Mouse (Mus musculus) thymus, postnatal 10 days (tissue): Measurements from ENCODE around the gene Zfp36l1.

Experiments used
- DNase-seq, 2 experiments: peaks; one replicate each; pipeline ENCODE4 v3.0.0; 2021; ENCODE audit warnings: low spot score in 2 of 2

The Zfp36l1 gene

GRCm38 (mm10) chr12:80110546-80110870, 2.3 kb downstream of the Zfp36l1 start:
- no peak for DNase-seq

GRCm38 (mm10) chr12:80109753-80110545, 2.9 kb downstream of the Zfp36l1 start:
- peak in 1 of 2 experiments; percentile 21 for DNase-seq

GRCm38 (mm10) chr12:80108896-80109668, 3.7 kb downstream of the Zfp36l1 start:
- DNase-seq, result peak; percentile 73 to 92

- no peak for DNase-seq
Measured at GRCm38 (mm10) chr12:80106896-80107667, 5.7 kb downstream of the Zfp36l1 start.

- no peak for DNase-seq
Measured at GRCm38 (mm10) chr12:80106138-80106895, 6.5 kb downstream of the Zfp36l1 start.

GRCm38 (mm10) chr12:80103521-80103973, 9.3 kb downstream of the Zfp36l1 start:
- no peak for DNase-seq

DNA sequence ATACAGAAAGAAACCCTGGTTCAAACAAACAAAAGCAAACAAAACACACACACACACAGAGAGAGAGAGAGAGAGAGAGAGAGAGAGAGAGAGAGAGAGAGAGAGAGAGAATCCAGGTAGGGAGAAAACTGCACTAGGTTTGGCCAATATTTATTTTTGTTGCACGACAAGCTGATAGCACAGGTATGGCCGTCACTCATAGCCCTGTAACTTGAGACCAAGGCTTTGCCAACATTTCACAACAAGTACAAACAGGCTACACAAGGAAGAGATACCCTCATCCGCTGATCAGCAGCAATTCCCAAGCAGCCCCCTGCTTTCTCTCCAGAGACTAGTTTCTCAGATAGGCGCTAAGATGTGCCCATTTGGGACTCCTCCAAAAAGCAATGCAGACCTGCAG, 9.7 kb downstream of the Zfp36l1 start:
- no peak for DNase-seq

GRCm38 (mm10) chr12:80098825-80099224, 14.0 kb downstream of the Zfp36l1 start:
- DNase-seq, result no peak

DNA sequence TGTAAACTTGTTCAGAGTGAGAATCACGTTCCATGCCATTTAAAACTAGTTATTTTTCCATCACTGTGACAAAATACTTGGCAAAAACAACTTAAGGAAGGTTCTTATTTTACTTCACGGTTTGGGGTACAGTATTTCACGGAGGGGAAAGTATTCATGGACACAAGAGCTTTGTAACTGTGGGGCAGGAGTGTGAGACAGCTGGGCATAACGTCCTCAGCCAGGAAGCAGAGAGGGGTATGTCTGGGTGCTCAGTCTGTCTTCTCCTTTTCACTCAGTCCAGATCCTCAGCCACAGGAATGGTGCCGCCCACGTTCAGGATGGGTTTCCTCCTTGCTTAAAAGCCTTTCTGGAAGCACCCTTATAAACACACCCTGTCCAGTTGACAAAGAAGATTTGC, 16.1 kb downstream of the Zfp36l1 start:
- no peak for DNase-seq

- no peak for DNase-seq
Measured at GRCm38 (mm10) chr12:80092787-80093186, 20.0 kb downstream of the Zfp36l1 start.

DNA sequence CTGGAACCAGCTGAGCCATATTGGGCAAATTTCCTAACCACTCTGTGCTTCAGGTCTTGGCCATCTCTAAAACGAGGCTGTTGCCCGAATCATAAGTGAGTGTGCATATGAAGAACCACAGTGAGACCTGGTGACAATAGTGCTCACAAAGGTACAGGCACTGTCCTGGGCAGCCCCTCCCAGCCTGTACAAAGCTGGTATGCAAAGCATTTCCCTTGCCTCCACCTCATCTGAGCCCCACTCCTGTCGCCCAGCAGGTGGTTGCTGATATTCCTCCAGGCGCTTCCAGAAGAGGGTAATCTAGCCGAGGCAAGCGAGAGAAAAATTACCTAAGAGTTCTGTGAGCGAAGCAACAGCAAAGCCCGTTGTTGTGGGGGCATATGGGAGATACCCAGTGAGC, 21.7 kb downstream of the Zfp36l1 start:
- no peak for DNase-seq

DNA sequence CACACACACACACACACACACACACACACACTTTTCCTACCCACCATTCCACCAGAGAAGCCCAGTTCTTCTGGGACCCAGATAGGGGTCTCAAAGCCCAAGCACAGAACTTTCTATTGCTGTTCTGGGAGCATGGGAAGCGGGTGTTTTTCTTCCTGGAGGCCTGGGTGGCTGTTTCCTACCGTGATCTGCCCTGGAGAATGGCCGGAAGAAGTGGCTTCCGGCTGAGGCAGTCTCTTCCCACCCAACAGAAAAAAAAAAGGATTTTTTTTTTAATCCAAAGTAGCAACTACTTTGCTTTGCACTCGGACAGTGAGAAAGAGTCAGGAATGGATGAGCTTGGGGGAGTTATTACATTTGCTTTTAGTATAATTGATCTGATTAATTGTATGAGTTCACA, 22.3 kb downstream of the Zfp36l1 start:
- no peak for DNase-seq

DNA sequence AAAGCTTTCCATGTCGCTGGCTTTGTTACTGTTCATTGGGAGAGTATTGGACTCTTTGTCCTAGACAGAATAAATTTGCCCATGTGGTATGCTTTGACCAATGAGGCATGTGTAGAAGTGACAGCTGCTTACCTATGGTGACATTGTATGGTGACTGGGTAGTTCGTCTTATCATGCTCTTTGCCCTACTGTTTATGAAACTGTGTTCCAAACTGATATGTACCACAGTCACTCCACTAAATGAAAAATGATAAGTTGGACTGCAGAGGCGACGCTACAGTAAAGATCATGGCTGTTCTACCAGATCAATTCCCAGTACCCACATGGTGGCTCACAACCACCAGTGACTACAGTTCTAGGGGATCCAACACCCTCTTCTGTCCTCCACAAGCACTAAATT, 24.7 kb downstream of the Zfp36l1 start:
- no peak for DNase-seq

GRCm38 (mm10) chr12:80084446-80085112, 28.2 kb downstream of the Zfp36l1 start:
- no peak for DNase-seq

- DNase-seq, result no peak
Measured at GRCm38 (mm10) chr12:80083937-80084336, 28.9 kb downstream of the Zfp36l1 start.

DNA sequence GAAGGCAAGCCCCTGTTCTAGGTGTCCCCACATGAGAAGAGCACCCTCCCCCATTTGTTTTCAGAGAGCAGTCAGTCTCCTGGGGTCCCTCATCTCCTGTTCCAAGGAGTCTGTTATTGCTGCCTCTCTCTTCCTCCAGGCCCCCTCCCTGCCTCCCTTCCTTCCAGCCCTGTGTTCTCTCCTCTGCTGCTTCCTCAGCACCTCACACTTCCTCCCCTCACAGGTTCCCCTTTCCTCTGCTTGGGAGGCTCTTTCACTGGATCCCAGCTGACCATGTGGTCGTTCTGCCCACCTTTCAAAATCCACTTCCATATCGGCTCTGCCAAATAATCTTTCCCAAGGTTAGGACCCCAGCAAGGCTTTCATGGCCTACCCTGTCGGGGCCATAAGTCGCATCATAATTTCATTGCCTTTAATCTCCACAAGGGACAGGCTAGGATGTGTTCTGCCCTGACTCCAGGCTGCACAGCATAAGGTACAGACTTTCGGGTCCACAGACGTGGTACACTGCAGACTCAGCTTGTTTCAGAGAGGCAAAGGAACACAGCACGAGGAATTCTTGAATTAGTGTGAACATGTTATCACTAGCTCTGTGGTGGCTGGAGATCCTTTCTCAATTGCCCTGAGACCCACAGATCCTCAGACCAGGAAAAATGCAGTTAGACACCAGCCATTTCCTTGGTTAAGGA, 29.5 kb downstream of the Zfp36l1 start:
- no peak for DNase-seq

GRCm38 (mm10) chr12:80082730-80083129, 30.1 kb downstream of the Zfp36l1 start:
- no peak for DNase-seq

GRCm38 (mm10) chr12:80081440-80081839, 31.4 kb downstream of the Zfp36l1 start:
- no peak for DNase-seq

DNA sequence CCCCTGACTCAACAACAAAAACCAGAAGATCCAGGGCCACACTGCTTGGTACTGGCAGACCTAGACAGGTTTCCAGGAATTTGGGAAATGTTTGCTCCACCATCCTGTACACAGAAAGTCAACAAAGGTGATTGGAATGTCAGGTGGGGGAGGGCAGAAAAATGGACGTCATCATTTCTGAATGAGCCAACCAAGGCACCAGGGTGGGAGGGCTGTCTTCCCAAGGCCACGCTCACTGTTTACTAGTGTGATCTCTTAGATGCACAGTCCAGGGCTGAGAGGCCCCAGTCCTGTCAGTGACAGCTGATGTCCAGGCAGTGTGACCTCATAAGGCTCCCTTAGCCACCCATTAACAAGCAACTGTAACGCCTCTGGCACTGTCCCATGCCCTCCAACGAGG, 32.9 kb downstream of the Zfp36l1 start:
- no peak for DNase-seq

DNA sequence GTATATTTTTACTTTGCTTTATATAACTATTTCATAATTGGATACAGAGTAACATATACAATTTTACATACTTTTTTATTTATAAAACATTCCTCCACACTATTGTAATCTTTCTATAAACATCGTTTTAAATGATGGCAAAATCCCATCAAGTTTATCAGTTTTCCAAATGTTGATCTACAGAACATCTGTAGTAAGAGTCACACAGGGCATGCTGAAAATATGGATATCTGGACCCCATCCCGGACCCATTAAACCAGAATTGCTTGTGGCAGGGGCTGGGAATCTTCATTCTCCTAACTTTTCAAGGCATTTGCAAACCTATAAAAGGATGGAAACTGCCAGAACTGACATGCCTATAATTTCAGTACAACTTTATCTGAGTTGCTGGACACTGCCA, 38.5 kb downstream of the Zfp36l1 start:
- DNase-seq, result no peak
